Mouse (Mus musculus) retina, postnatal 1 day (tissue): ENCODE measurements around the gene Pole4.
"Not testable (repeated sequence)": the region's sequence is repeated elsewhere in the genome, so short reads cannot be mapped to it uniquely, and the experiment has no call there.

Experiments
- DNase-seq: peaks from one replicate; pipeline ENCODE4 v3.0.0-alpha.2; 2012

Gene Pole4

DNA sequence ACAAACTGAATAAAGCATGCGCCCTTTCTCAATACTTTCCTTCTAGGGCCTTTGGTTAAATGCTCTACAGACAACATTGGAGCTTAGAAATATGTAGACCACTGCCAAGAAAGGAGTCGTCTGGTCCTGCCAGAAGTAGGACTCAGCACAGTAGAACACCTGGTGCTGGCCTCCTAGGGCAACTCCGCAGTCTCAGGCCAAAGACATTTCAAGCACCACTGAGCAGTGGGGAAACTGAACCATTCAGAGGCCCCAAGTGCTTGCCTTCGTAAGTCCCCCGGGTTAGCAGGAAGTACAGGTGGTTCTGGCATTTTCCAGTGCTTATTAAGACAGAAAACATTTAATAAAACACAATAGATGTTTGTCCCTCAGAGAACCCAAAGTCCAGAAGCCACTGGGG, 9.7 kb upstream of the Pole4 start:
- DNase-seq = no peak

GRCm38 (mm10) chr6:82714243-82714642, 9.1 kb upstream of the Pole4 start:
- peak; percentile 78 for DNase-seq

- no peak for DNase-seq
Measured at GRCm38 (mm10) chr6:82707742-82708141, 2.6 kb upstream of the Pole4 start.

GRCm38 (mm10) chr6:82707241-82707640, 2.1 kb upstream of the Pole4 start:
- DNase-seq = no peak

- DNase-seq = no peak
Measured at GRCm38 (mm10) chr6:82703710-82704109, 1.5 kb downstream of the Pole4 start.

GRCm38 (mm10) chr6:82702593-82703017, 2.6 kb downstream of the Pole4 start:
- peak; percentile 87 for DNase-seq

GRCm38 (mm10) chr6:82701296-82701695, 3.9 kb downstream of the Pole4 start:
- no peak for DNase-seq

DNA sequence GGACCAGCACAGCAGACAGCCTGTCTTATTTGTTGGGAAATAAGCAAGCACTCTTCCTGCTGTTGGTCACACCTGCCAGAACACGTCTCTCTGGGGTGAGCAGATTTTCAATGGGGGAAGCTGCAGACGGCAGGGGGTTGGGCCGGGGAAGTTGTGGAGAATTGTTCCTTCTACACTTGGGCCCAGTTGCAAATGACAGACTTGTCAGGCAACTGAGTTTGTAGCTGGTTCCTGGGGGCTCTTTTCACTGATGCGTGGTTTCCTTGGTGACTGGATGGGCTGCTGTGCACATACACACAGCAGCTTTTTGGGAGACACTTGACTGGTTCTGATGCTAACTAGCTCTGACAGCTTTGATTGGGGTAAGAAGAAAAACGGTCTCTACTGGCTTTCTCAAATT, 5.3 kb downstream of the Pole4 start:
- DNase-seq = peak; percentile 76

DNA sequence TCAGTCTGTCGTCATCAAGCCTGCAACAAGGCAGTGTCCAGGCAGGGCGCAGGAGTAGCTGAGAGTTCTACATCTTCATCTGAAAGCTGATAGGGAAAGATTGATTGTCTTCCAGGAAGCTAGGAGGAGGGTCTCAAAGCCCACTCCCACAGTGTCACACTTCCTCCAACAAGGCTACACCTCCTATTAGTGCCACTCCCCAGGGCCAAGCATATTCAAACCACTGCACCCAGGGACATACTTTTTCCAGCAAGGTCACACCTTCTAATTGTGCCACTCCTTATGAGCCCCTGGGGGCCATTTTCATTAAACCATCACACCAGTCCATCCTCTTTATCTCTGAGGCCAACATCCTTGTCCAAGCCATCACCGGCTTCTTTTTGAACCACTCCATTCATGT, 8.4 kb downstream of the Pole4 start:
- no peak for DNase-seq

GRCm38 (mm10) chr6:82694668-82695067, 10.5 kb downstream of the Pole4 start:
- no peak for DNase-seq

DNA sequence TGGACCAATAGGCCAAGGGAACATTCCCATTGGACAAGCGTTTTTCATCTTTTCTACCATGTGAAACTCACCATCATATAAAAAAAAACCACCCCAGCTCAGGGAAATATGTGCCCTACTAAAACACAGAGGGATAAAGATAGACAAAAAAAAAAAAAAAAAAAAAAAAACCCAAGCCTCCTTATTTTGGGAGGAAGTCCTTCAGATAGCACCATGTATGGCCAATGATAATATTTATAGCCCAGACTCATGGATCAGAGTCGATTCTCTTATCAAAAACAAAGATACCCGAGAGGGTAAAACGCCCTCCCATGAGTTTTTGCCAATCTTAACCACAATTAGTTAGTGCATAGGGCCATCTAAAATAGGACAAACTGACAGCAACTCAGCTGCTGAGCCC, 15.7 kb downstream of the Pole4 start:
- DNase-seq = no peak

- DNase-seq = not testable (repeated sequence)
Measured at GRCm38 (mm10) chr6:82688586-82688985, 16.6 kb downstream of the Pole4 start.

- no peak for DNase-seq
Measured at GRCm38 (mm10) chr6:82684136-82684535, 21.0 kb downstream of the Pole4 start.

DNA sequence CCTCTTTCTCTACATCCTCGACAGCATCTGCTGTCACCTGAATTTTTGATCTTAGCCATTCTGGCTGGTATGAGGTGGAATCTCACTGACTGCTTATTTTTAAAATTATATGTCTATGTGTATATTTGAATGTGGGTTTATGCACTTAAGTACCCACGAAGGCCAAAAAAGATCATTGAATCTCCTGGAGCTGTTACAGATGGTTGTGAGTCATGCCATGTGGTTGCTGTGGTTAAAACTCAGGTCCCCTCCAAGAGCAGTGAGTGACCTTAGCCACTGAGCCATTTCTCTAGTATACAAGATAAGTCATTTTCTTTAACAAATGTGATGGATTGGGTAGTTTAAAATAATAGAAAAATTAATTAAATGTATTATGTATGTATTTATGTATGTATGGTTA, 25.9 kb downstream of the Pole4 start:
- not testable (repeated sequence) for DNase-seq

- not testable (repeated sequence) for DNase-seq
Measured at GRCm38 (mm10) chr6:82677629-82678028, 27.5 kb downstream of the Pole4 start.

- DNase-seq = no peak
Measured at GRCm38 (mm10) chr6:82666480-82666879, 38.7 kb downstream of the Pole4 start.

GRCm38 (mm10) chr6:82653169-82653525, 52.0 kb downstream of the Pole4 start:
- DNase-seq = no peak

- DNase-seq = peak; percentile 96
Measured at GRCm38 (mm10) chr6:82652521-82653168, 52.5 kb downstream of the Pole4 start.

DNA sequence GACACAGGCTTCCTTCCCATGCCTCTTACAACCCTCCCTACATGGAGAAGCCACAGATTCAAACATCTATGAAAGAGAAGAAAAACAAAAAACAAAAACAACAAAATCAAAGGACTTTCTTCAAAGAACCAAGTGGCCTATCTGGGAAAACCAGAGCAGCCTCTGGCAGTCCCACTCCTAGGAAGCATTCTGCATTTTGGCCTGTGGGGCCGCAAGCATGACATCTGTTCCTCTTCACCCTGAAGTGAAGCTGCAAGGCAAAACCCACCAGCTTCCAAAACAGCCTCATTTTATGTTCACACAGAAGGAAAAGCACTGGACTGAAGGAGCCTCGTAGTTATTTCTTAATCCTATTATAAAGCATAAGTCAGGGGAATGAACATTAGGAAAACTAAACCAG, 56.1 kb downstream of the Pole4 start:
- no peak for DNase-seq

GRCm38 (mm10) chr6:82647940-82648655, 57.1 kb downstream of the Pole4 start:
- no peak for DNase-seq

- no peak for DNase-seq
Measured at GRCm38 (mm10) chr6:82647001-82647400, 58.2 kb downstream of the Pole4 start.

- no peak for DNase-seq
Measured at GRCm38 (mm10) chr6:82640046-82640445, 65.1 kb downstream of the Pole4 start.

GRCm38 (mm10) chr6:82625331-82625730, 79.8 kb downstream of the Pole4 start:
- not testable (repeated sequence) for DNase-seq

DNA sequence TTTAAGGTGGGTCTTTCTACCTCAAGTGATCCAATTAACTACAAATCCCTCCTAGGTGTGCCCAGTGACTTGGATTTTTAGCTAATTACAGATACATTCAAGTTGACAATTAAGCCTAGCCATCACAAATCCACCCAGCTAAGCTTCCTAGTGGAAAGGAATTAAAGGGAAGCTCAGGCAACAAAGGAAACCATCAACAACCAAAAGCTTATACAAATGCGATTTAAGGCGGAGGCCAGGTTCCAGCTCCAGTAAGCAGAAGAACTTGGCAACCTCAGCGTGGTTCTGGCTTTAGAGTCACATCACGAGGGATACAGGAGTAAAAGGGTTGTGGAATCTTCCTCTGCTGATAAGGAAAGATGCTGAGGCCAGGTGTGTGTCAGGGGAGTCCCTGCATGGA, 92.0 kb downstream of the Pole4 start:
- DNase-seq = peak; percentile 74

DNA sequence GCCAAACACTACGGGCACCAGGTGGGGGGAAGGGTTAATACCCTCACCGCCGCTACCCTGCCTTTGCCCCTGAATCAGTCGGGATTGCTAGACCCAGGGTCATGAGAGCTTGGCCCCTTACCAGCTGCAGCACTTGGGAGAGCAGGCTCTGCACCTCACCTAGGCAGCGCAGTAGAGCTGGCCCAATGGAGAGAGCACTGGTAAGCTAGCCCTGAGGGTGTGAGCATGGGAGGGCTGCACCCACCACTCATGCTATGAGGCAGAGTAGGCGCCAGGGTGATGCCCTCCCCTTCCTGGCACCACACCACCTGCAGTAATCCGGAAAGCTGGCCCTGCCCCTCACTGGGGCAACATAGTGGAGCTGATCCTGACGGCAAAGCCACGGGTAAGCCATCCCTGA, 94.1 kb downstream of the Pole4 start:
- DNase-seq = peak; percentile 27
